Mouse (Mus musculus) lung, postnatal 14 days (tissue): ENCODE measurements around the gene Hsd17b12.

Experiments used
- DNase-seq: peaks from one replicate; pipeline ENCODE4 v3.0.0; 2021

The Hsd17b12 gene

GRCm38 (mm10) chr2:94001918-94002317 lies 155.8 kb downstream of the Hsd17b12 start:
- DNase-seq: no peak

GRCm38 (mm10) chr2:94001411-94001810 lies 156.4 kb downstream of the Hsd17b12 start:
- DNase-seq: peak; percentile 40

- no peak for DNase-seq
These were observed 161.5 kb downstream of the Hsd17b12 start, which contains the start of gene Gm27027 for GRCm38 (mm10) chr2:93996254-93996653. Gene Gm27027 (minus strand): TSS chr2:93996354.

- no peak for DNase-seq
These were observed 165.0 kb downstream of the Hsd17b12 start for GRCm38 (mm10) chr2:93992810-93993209.

- no peak for DNase-seq
These were observed 165.5 kb downstream of the Hsd17b12 start for GRCm38 (mm10) chr2:93992259-93992658.

- DNase-seq: no peak
These were observed 166.4 kb downstream of the Hsd17b12 start for GRCm38 (mm10) chr2:93991336-93991735.

GRCm38 (mm10) chr2:93988440-93988839 lies 169.3 kb downstream of the Hsd17b12 start:
- no peak for DNase-seq
